Mouse (Mus musculus) spleen, adult 2 months (tissue): ENCODE data around the gene Srsf1. TPM values are rescaled to one million over a fixed set of nuclear protein-coding genes. Genes with fewer than 3 reads are reported as not detected.

Source experiments
- DNase-seq, 2 experiments: peaks; one replicate each; pipeline versions ENCODE4 v3.0.0 to v3.0.0-alpha.2; 2012 to 2021; ENCODE audit warnings: low spot score in 2 of 2, low read depth in 1 of 2
- H3K27ac ChIP-seq: fragments of 200-500 bp; 2 replicates; pipeline ENCODE4 v1.5.1; 2012; ENCODE audit warnings: low read length, inconsistent platforms; ENCODE audit not compliant: insufficient read depth
- H3K27me3 ChIP-seq: fragments of 200-500 bp; 2 replicates; pipeline ENCODE4 v1.6.1; 2012; ENCODE audit warnings: mild to moderate bottlenecking, moderate library complexity, low read length, inconsistent platforms; ENCODE audit not compliant: control insufficient read depth, insufficient read depth
- H3K36me3 ChIP-seq: fragments of 200-500 bp; 2 replicates; pipeline ENCODE4 v1.6.1; 2012; ENCODE audit warnings: mild to moderate bottlenecking, low read length, inconsistent platforms; ENCODE audit not compliant: control insufficient read depth, insufficient read depth
- H3K4me1 ChIP-seq: fragments of 200-500 bp; 2 replicates; pipeline ENCODE4 v1.6.1; 2011; ENCODE audit warnings: inconsistent platforms; ENCODE audit not compliant: control insufficient read depth, insufficient read depth, insufficient read length
- H3K4me3 ChIP-seq: fragments of 200-500 bp; 2 replicates; pipeline ENCODE4 v1.5.1; 2011; ENCODE audit warnings: mild to moderate bottlenecking, inconsistent platforms; ENCODE audit not compliant: insufficient read depth, insufficient read length; ENCODE audit errors: extremely low read depth
- CTCF ChIP-seq: fragments of 200-500 bp; IDR thresholded peaks from 2 replicates; pipeline ENCODE4 v1.5.1; 2011; ENCODE audit warnings: mild to moderate bottlenecking, inconsistent platforms; ENCODE audit not compliant: insufficient read depth, insufficient read length, insufficient replicate concordance; ENCODE audit errors: extremely low read depth
- POLR2A ChIP-seq: fragments of 200-500 bp; IDR thresholded peaks from 2 replicates; pipeline ENCODE4 v1.6.1; 2011; ENCODE audit warnings: low read depth, low read length, inconsistent platforms
- WGBS: fragments of 180-500 bp; shearing (Covaris S2); methylation state at CpG from one replicate; pipeline ENCODE4 v1.1.7; 2018; 5-methylcytosine and 5-hydroxymethylcytosine counted together
- polyA plus RNA-seq: library from polyadenylated mRNA; depleted of rRNA; stranded (reverse); fragments of >200 nt; gene quantifications from 2 replicates; pipeline ENCODE4 v1.2.3, GENCODE M21; 2012

The Srsf1 gene
- polyA plus RNA-seq, 1 experiment = 106 TPM

DNA sequence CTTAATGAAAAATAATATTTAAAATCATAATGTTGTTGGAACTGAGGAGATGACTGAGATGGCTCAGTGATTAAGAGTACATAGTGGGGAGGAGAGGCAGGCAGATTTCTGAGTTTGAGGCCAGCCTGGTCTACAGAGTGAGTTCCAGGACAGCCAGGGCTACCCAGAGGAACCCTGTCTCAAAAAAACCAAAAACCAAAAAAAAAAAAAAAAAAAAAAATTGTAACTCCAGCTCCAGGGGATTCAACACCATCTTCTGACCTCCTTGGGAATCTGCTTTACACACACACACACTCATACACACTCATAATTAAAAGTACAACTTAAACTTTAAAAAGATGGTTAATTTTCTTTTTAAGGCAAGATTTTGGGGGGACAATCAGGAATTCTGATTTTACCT lies 18.6 kb downstream of the Srsf1 start:
- no peak for TF ChIP-seq POLR2A
- no peak for TF ChIP-seq CTCF

GRCm38 (mm10) chr11:88067191-88067585 lies 20.0 kb downstream of the Srsf1 start:
- DNase-seq = no peak
- WGBS = 6% methylated on average over 8 of the region's 8 CpGs
- Histone ChIP-seq H3K4me1 (peaks cover 9% of the 10 kb centered on the region), H3K27ac (peak overlapping the region; percentile 88), H3K27me3 (peaks cover 4% of the 10 kb centered on the region; the same call in 1 of the 2 replicates), H3K36me3 (no peaks in the 10 kb centered on the region), H3K4me3 (peak overlapping the region; percentile 75)
- no peak for TF ChIP-seq CTCF
- TF ChIP-seq POLR2A = no peak

More for the DNA sequence above, 18.6 kb downstream of the Srsf1 start:
- Histone ChIP-seq H3K36me3 (no peaks in the 10 kb centered on the region), H3K27me3 (peaks cover 4% of the 10 kb centered on the region; the same call in 1 of the 2 replicates), H3K27ac (no peak overlapping the region), H3K4me3 (no peak overlapping the region), H3K4me1 (peaks cover 9% of the 10 kb centered on the region)
- no peak for DNase-seq

GRCm38 (mm10) chr11:88067586-88068410 lies 20.6 kb downstream of the Srsf1 start, which contains the start of gene Vezf1:
Gene Vezf1, plus strand, starts transcription at chr11:88068279.
- Histone ChIP-seq H3K27me3 (peaks cover 4% of the 10 kb centered on the region; the same call in 1 of the 2 replicates), H3K4me3 (peak within 1 kb of the TSS; percentile 75), H3K4me1 (peaks cover 9% of the 10 kb centered on the region), H3K36me3 (no peaks in the 10 kb centered on the region), H3K27ac (peak within 1 kb of the TSS; percentile 88)
- DNase-seq = peak in 1 of 2 experiments; percentile 64
- TF ChIP-seq POLR2A = peak; percentile 84
- TF ChIP-seq CTCF = no peak
- 1% methylated on average over 44 of the region's 81 CpGs for WGBS

GRCm38 (mm10) chr11:88068411-88069245 lies 21.5 kb downstream of the Srsf1 start:
- H3K27ac ChIP-seq = peak overlapping the region; percentile 88
- peaks cover 4% of the 10 kb centered on the region; the same call in 1 of the 2 replicates for H3K27me3 ChIP-seq
- WGBS = under 1% methylated on average over 76 of the region's 92 CpGs
- H3K4me1 ChIP-seq = peaks cover 9% of the 10 kb centered on the region
- TF ChIP-seq POLR2A = no peak
- no peak for TF ChIP-seq CTCF
- peak in 1 of 2 experiments; percentile 75 for DNase-seq
- H3K36me3 ChIP-seq = peaks cover 3% of the 10 kb centered on the region
- H3K4me3 ChIP-seq = peak overlapping the region; percentile 75

GRCm38 (mm10) chr11:88069246-88069570 lies 22.0 kb downstream of the Srsf1 start:
- Histone ChIP-seq H3K4me3 (peak overlapping the region; percentile 75), H3K27ac (no peak overlapping the region), H3K27me3 (peaks cover 4% of the 10 kb centered on the region; the same call in 1 of the 2 replicates), H3K36me3 (peaks cover 5% of the 10 kb centered on the region), H3K4me1 (peaks cover 9% of the 10 kb centered on the region)
- DNase-seq = no peak
- TF ChIP-seq POLR2A = no peak
- TF ChIP-seq CTCF = no peak
- WGBS = under 1% methylated on average over 12 of the region's 12 CpGs

DNA sequence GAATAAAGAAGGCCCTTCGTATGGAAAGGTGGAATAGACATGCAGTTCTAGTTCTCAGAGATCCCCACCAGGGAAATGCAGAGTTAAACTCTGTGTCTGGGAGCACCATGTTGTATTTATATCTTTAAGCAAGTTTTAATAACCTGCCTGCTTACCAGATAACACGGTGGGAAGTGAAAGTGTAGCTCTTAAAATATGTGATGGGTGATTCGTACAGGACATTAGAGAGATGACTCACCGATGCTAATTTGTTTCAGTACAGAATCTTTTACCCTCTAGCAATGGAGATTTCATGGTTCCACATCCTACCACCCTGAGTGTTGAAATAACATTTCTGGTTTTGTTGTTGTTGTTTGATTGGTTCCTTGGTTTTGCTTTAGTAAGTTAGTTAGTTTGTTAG lies 23.2 kb downstream of the Srsf1 start:
- DNase-seq = no peak
- peaks cover 4% of the 10 kb centered on the region; the same call in 1 of the 2 replicates for H3K27me3 ChIP-seq
- H3K4me1 ChIP-seq = peaks cover 9% of the 10 kb centered on the region
- TF ChIP-seq CTCF = no peak
- no peak for TF ChIP-seq POLR2A
- peaks cover 12% of the 10 kb centered on the region for H3K36me3 ChIP-seq
- H3K27ac ChIP-seq = no peak overlapping the region
- H3K4me3 ChIP-seq = no peak overlapping the region; the same call in 1 of the 2 replicates
- WGBS = 21% methylated on average over 4 of the region's 4 CpGs

GRCm38 (mm10) chr11:88071113-88071512 lies 23.9 kb downstream of the Srsf1 start:
- 82% methylated on average over 5 of the region's 5 CpGs for WGBS
- H3K27ac ChIP-seq = no peak overlapping the region
- H3K36me3 ChIP-seq = peaks cover 14% of the 10 kb centered on the region
- TF ChIP-seq POLR2A = no peak
- no peak for TF ChIP-seq CTCF
- H3K4me3 ChIP-seq = no peak overlapping the region
- H3K4me1 ChIP-seq = peaks cover 9% of the 10 kb centered on the region
- H3K27me3 ChIP-seq = peaks cover 4% of the 10 kb centered on the region; the same call in 1 of the 2 replicates
- no peak for DNase-seq
